Mouse (Mus musculus): Measurements from ENCODE around the gene Cx3cl1.

Cx3cl1 gene

GRCm38 (mm10) chr8:94773700-94774171 is 1.9 kb downstream of the Cx3cl1 start:
- no peak for DNase-seq (ENCODE audit: low read depth, low spot score)

GRCm38 (mm10) chr8:94774601-94775000 is 2.8 kb downstream of the Cx3cl1 start:
- no peak for DNase-seq (ENCODE audit: low read depth, low spot score)

- DNase-seq (ENCODE audit: low read depth, low spot score) = no peak
These were observed 4.5 kb downstream of the Cx3cl1 start for GRCm38 (mm10) chr8:94776346-94776745.

- DNase-seq (ENCODE audit: low read depth, low spot score) = no peak
These were observed 6.2 kb downstream of the Cx3cl1 start for GRCm38 (mm10) chr8:94778036-94778435.

- DNase-seq (ENCODE audit: low read depth, low spot score) = no peak
These were observed 6.7 kb downstream of the Cx3cl1 start for GRCm38 (mm10) chr8:94778473-94778872.

GRCm38 (mm10) chr8:94778895-94779533 is 7.2 kb downstream of the Cx3cl1 start:
- DNase-seq (ENCODE audit: low read depth, low spot score) = no peak

GRCm38 (mm10) chr8:94779534-94780294 is 7.9 kb downstream of the Cx3cl1 start:
- DNase-seq (ENCODE audit: low read depth, low spot score) = no peak

GRCm38 (mm10) chr8:94780491-94781154 is 8.8 kb downstream of the Cx3cl1 start:
- DNase-seq (ENCODE audit: low read depth, low spot score) = no peak

GRCm38 (mm10) chr8:94781155-94781837 is 9.5 kb downstream of the Cx3cl1 start:
- no peak for DNase-seq (ENCODE audit: low read depth, low spot score)

GRCm38 (mm10) chr8:94781838-94782235 is 10.0 kb downstream of the Cx3cl1 start:
- DNase-seq (ENCODE audit: low read depth, low spot score) = peak; percentile 76

- DNase-seq (ENCODE audit: low read depth, low spot score) = no peak
These were observed 12.1 kb downstream of the Cx3cl1 start for GRCm38 (mm10) chr8:94783890-94784289.

GRCm38 (mm10) chr8:94785247-94785985 is 13.6 kb downstream of the Cx3cl1 start:
- peak; percentile 81 for DNase-seq (ENCODE audit: low read depth, low spot score)

- no peak for DNase-seq (ENCODE audit: low read depth, low spot score)
These were observed 14.3 kb downstream of the Cx3cl1 start for GRCm38 (mm10) chr8:94785995-94786595.

GRCm38 (mm10) chr8:94787524-94788501 is 16.0 kb downstream of the Cx3cl1 start:
- peak; percentile 76 for DNase-seq (ENCODE audit: low read depth, low spot score)

GRCm38 (mm10) chr8:94789256-94789955 is 17.6 kb downstream of the Cx3cl1 start:
- no peak for DNase-seq (ENCODE audit: low read depth, low spot score)

GRCm38 (mm10) chr8:94794368-94794767 is 22.6 kb downstream of the Cx3cl1 start:
- no peak for DNase-seq (ENCODE audit: low read depth, low spot score)

- DNase-seq (ENCODE audit: low read depth, low spot score) = no peak
These were observed 23.0 kb downstream of the Cx3cl1 start for GRCm38 (mm10) chr8:94794782-94795181.

GRCm38 (mm10) chr8:94800278-94800968 is 28.6 kb downstream of the Cx3cl1 start:
- DNase-seq (ENCODE audit: low read depth, low spot score) = peak; percentile 76

Data from ES-CJ7 (cell line).